Mouse (Mus musculus) kidney, adult 2 months (tissue): ENCODE measurements around the gene Glyat.

Source experiments
- CTCF ChIP-seq: fragments of 200-500 bp; conservative IDR thresholded peaks from 2 replicates; pipeline ENCODE4 v1.5.1; 2011; ENCODE audit warnings: low read depth, mild to moderate bottlenecking, control low read depth, low read length, moderate library complexity, mixed read lengths; ENCODE audit not compliant: insufficient read depth, insufficient read length
- POLR2A ChIP-seq: fragments of 200-500 bp; IDR thresholded peaks from one replicate; pipeline ENCODE4 v1.6.1; 2011; ENCODE audit warnings: low read depth, low read length, control low read depth

GRCm38 (mm10) chr19:12634963-12635362, 1.9 kb downstream of the Glyat start:
- TF ChIP-seq CTCF = no peak
- no peak for TF ChIP-seq POLR2A
